ENCODE assay signal across 22 mouse cellular contexts in the genomic region with DNA sequence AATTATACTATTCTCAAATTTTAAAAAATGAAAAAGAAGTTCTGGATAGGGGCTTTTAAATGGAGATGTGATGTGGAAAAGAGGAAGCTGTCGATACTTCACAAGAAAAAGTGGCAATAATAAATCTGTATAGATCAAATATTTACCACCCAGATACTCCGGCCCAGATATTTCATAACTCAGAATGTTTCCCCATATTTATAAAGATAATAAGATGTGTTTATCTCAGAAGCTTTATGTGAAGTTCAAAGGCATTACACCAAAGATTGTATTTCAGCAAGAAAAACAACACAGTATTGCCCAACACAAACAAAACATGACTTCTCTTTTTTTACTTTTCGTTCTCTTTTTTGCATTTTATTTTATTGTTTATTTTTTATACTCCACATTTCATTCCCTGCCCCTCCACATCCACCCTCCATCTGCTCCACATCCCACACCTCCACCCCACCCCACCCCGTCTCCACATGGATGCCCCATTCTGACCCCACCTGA.
"Had no signal": no experiment of that assay in that cellular context is flagged by ENCODE, and none has a peak within 500 bp of the region (broad histone marks: within the 10 kb centered on the region; RNA-seq: fewer than 3 reads in every experiment).

No protein-coding gene starts in this region.

- H3K9ac ChIP-seq: heart, embryonic 12.5 days; hindbrain, embryonic 13.5 days; hindbrain, embryonic 15.5 days; limb, embryonic 12.5 days; liver, embryonic 13.5 days; liver, embryonic 15.5 days had no signal

- H3K27ac ChIP-seq: gastrocnemius, adult 2 months; heart, adult 2 months; hindbrain, embryonic 10.5 days; hindbrain, embryonic 13.5 days; hindbrain, embryonic 15.5 days; hindbrain, postnatal 0 days; limb, embryonic 10.5 days; limb, embryonic 12.5 days; liver, embryonic 13.5 days; liver, embryonic 15.5 days had no signal

- H3K4me3 ChIP-seq: gastrocnemius, adult 2 months; heart, adult 2 months; heart, embryonic 12.5 days; hindbrain, embryonic 10.5 days; hindbrain, embryonic 13.5 days; hindbrain, embryonic 15.5 days; left cerebral cortex, adult 2 months; limb, embryonic 10.5 days; limb, embryonic 12.5 days; liver, embryonic 13.5 days; liver, embryonic 15.5 days had no signal

- H3K4me1 ChIP-seq: heart, embryonic 12.5 days; hindbrain, embryonic 10.5 days; hindbrain, embryonic 13.5 days; hindbrain, embryonic 15.5 days; limb, embryonic 10.5 days; limb, embryonic 12.5 days; liver, embryonic 13.5 days; liver, embryonic 15.5 days had no signal

- H3K27me3 ChIP-seq: heart, embryonic 12.5 days; hindbrain, embryonic 13.5 days; hindbrain, embryonic 15.5 days; limb, embryonic 12.5 days; liver, embryonic 13.5 days; liver, embryonic 15.5 days had no signal

- H3K9me3 ChIP-seq: heart, embryonic 12.5 days; hindbrain, embryonic 10.5 days; hindbrain, embryonic 13.5 days; hindbrain, embryonic 15.5 days; limb, embryonic 10.5 days; limb, embryonic 12.5 days; liver, embryonic 13.5 days; liver, embryonic 15.5 days had no signal

- H3K4me2 ChIP-seq: heart, embryonic 12.5 days; hindbrain, embryonic 13.5 days; hindbrain, embryonic 15.5 days; limb, embryonic 12.5 days; liver, embryonic 13.5 days; liver, embryonic 15.5 days had no signal

- ATAC-seq: hindbrain, postnatal 0 days; intestine, postnatal 0 days had no signal

- H3K36me3 ChIP-seq: heart, embryonic 12.5 days; hindbrain, embryonic 10.5 days; hindbrain, embryonic 13.5 days; hindbrain, embryonic 15.5 days; limb, embryonic 10.5 days; limb, embryonic 12.5 days; liver, embryonic 13.5 days; liver, embryonic 15.5 days had no signal

- DNase-seq: gastrocnemius, adult 2 months; gastrocnemius, postnatal 10 days; gastrocnemius, postnatal 25 days; heart, adult 2 months; heart, postnatal 10 days; heart, postnatal 4 days; kidney, adult 18-20 months; kidney, adult 8-10 months; kidney, postnatal 14 days; kidney, postnatal 4 days; liver; liver, embryonic 13.5 days had no signal
